Mouse (Mus musculus) left cerebral cortex, adult 11 months (tissue): Measurements from ENCODE around the gene Chst8.

Experiments
- DNase-seq: peaks from one replicate; pipeline ENCODE4 v3.0.0; 2022; ENCODE audit warnings: low spot score

Chst8 gene

GRCm38 (mm10) chr7:34799950-34800511, 12.5 kb downstream of the Chst8 start:
- no peak for DNase-seq

GRCm38 (mm10) chr7:34799404-34799771, 13.1 kb downstream of the Chst8 start:
- no peak for DNase-seq

DNA sequence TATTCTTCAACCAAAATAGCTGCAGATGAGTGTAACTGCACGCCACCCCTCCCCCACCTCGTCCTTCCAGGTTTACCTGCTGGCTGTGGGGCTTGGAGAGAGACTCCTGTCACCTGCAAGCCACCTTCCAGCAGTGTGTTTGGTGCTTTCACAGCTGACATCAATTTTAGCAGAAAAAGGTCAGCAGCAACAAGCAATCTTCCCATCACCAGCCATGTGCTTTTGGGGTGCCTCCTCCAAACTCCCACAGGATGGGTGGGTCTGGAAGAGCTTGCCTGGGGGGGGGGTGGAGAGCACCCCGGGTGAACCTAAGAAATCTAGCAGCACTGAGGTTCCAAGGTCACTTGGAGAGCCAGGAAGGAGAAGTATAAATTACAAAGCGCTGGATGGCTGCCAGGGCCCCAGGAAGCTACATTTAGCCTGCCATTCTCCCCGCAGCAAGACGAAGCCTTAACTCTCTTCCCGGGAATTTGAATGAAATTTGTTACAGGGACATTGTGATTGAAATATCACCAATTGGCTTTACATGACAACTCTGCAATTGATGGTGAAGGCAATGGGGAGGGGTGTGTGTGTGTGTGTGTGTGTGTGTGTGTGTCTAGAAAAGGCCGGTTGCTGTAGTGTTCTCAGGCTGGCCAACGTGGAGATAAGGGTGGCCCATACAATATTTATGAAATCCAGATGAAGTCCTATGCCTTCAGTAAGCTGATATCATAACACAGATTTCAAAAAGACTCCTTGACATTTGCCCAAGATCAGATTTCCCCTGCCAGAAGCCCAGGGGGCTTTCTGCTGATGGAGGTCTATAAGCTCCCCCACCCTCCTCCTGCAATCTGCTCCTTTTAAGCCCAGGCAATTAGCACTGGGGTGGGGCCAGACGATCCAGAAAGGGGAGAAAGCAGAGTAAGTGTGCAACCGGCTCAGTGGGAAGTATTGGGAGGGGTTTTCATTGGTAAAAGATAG, 13.8 kb downstream of the Chst8 start:
- no peak for DNase-seq

DNA sequence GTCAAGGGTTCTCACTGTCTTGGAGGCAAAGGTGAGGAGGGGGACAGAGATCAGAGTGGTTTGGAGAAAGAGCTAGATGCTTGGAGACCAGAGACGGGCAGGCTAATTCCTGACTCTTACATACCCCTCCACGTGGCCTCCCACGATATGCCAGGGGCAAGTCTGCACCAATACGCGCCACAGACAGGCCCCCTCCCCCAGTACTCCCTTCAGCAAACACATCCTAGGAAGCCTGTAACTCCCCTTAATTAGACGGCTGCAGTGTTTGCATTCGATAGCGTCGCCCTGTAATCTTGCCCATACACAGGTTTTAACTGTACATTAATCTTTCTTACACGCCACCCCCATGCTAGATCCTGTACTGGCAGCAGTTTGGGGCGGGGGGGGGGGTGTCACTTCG, 14.5 kb downstream of the Chst8 start:
- DNase-seq, result no peak

DNA sequence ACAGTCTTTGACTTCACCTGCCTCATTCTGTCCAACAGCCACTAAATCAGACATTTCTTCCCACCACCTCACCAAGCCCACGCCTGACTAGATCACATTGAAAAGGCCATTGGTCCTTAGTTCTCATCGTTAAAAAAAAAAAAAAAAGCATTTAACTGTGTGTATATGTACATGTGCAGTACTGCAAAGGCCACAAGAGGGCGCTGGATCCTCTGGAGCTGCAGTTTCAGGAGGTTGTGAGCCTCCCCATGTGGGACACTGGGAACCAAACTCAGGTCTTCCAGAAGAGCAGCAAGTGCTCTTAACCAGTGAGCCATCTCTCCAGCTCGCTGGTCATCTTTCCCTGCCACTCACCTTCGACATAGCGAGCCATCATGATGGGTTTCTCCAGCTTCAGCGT, 22.1 kb downstream of the Chst8 start:
- no peak for DNase-seq

GRCm38 (mm10) chr7:34787171-34787570, 25.3 kb downstream of the Chst8 start:
- DNase-seq, result no peak

DNA sequence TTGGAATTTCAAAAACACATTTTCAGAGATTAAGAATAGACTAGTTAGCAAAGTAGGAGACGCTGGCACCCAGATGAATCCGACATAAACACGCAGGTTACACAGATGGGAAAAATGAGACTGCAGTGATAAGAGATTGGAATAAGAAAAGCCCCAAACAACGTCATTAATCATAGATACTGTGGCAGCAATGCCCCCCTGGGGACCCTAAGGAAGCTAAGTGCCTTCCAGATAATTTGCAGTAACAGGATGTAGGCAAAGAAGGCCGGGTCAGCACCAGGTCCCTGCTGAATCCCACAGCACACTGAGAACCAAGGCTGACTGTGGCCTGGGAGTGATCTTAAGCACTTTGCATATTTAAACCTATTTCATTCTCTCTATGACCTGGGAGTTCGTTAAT, 27.5 kb downstream of the Chst8 start:
- no peak for DNase-seq

GRCm38 (mm10) chr7:34784469-34784868, 28.0 kb downstream of the Chst8 start:
- DNase-seq, result no peak

DNA sequence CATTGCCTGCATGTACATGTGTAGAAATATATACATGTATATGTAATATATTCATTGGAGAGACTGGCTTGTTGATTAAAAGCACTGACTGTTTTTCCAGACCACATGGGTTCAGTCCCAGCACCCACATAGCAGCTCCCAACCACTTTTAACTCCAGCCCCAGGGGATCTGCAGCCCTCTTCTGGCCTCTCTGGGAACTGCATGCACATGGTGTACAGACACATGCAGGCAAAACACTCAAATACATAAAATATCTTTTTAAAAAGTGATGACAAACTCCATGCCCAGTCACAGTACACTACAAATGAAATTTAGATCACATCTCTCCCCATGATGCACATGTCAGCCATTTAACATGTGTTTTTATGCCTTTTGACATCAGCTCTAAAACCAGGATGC, 30.5 kb downstream of the Chst8 start:
- no peak for DNase-seq

GRCm38 (mm10) chr7:34781217-34781616, 31.3 kb downstream of the Chst8 start:
- DNase-seq, result no peak

- peak; percentile 38 for DNase-seq
Measured at GRCm38 (mm10) chr7:34778426-34778825, 34.1 kb downstream of the Chst8 start.

DNA sequence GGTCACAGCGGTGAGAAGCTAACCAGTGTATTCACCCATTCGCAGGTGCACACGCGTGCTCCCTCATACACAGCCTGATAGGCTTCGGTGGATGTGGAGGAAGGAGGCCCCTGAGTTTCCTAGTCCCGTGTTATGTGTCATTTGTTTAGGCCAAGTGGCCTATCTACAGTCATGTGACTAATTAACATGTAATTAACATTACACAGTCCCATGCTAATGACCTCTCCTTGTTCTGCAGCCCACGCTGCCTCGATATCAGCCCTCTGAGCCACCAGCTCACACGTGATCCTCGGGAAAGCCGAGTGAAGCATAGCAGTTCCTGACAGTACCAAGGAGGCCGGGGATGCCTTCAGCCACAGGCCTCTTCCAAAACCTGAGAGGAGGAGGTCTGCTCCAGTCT, 36.9 kb downstream of the Chst8 start:
- DNase-seq, result no peak

DNA sequence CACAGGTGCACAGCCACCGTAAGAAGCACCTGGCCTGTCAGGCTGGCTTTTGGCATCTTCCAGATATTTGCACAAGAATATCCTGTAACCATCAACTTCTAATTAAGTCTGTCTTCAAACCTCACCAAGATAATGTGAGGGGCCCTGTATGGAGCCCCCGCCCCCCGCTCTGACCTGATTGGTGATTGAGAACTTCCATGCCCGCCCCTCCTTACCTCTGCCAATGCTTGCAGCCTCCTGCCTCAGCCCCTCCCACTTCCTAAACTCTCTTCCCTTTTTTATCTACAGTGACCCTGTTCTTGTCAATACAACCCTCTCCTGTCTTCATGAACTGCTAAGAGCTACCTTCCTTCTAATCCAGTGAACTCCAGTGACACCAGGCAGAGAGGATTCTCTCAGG, 37.6 kb downstream of the Chst8 start:
- DNase-seq, result no peak

DNA sequence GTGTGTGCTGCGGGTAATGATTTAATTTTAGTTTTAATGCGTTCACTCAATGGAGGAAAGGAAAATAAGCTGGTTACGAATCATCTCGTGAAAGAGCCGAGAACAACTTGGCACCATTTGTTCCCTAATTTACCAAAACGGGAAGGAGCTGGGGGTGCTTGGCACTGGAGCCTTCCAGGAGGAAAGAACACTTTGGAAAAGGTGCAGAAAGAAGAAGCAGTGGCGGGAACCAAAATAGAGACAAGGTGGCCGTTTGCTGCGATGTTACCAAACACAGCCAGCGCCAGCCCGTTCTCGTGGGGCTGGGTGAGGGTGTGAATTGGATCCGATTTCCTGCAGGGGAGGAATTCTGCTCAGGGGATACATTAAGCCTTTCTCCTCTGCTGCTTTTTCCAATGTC, 38.5 kb downstream of the Chst8 start:
- DNase-seq, result peak; percentile 17

GRCm38 (mm10) chr7:34773309-34773708, 39.2 kb downstream of the Chst8 start:
- DNase-seq, result no peak

- no peak for DNase-seq
Measured at GRCm38 (mm10) chr7:34769531-34769930, 43.0 kb downstream of the Chst8 start.

DNA sequence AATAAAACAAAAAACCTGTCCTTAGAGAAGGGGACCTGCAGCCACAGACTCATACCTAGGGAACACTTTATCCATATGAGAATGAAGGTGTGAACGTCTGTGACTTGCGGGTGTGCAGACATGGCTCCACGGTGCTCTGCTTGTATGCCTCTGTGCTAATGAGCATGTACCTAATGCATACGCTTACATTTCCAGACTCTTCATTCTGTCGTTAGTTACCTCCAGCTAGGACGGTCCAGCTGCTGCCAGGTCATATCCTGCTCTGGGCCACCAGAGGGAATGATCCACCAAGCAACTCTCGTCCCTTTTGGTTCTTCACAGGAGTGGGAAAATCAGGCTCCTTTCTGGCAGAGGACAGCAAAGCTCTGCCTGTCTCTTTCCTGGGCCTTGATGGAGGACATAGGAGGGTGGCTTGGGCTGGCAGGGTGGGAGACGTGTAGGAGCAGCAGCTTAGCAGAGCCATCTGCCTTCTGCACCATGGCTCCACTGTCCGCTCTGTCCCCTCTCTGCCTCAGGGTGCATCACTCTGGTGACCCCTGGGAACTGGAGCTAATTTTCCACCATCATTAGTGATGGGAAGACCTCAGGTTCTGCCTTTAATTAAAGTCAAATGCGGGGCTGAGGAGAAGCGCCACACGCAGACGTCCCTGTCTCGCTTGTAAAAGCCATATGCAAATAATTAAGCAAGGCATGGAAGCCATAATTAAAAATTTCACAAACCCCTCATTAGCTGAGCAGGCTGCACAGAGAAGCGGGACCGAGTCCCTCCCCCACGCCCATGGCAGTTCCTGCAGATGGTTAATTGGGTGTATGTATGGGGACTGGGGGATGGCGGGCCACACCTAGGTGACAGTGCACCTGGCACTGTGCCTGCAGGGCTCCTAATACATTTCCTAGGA, 48.0 kb downstream of the Chst8 start:
- no peak for DNase-seq

DNA sequence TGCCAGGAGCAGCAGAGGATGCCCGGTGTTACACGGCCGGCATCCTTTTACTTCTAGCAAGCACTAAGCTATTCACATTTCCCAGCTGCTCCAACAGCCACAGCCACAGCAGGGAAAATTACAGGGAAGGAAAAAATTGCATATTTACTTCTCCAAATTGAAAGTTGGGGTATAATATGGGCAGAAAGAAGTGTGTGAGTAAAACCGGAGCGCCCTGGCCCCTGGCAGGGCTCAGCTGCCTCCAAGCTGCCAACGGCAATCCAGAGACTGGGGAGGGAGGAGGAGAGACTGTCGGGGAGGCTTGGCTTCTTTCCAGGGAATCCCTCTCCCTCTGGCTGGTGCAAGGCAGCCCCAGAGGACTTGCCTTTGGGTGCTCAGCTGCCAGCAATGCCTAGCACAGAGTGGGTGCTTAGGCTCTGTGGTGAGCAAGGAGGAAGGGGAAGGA, 53.1 kb downstream of the Chst8 start:
- peak; percentile 63 for DNase-seq

DNA sequence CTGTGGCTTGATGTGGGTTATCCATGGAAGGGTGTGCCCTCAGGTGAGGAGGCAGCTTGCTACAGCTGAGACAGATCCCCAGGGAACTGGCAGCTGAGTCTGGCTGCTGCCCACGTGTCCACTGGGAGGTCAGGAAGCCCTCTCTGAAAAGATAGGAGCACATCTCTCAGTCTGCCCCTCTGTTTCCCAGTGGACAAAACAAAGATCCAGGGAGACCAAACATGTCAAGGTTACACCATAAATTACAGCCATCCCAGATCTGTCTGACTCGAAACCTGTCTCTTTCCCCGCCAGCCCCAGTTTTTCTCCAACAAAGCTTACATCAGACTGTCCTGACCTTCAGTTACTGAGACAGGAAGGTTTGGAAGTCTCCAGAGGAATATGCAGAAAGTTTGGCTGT, 53.8 kb downstream of the Chst8 start:
- DNase-seq, result no peak

DNA sequence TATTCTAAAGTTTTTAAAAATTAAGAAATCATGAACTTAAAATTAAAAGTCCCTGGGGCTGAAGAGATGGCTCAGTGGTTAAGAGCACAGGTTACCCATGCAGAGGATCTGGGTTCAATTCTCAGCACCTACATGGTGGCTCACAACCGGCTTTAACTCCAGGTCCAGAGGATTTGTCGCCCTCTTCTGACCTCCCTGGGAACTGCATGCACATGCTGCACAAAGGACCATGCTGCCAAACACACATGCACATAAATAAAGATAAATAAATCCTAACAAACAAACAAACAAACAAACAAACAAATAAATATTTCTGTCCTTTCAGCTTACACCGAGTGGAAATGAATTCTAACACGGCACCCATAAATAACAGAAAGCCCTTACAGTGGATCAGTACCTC, 55.0 kb downstream of the Chst8 start:
- no peak for DNase-seq

- DNase-seq, result no peak
Measured at GRCm38 (mm10) chr7:34753140-34753886, 59.2 kb downstream of the Chst8 start.
